Mouse (Mus musculus) embryonic facial prominence, embryonic 14.5 days (tissue): ENCODE data around the gene Pcgf2. TPM values are rescaled to one million over a fixed set of nuclear protein-coding genes. Genes with fewer than 3 reads are reported as not detected.
A peak's percentile ranks its signal among the peaks of the same experiment; 100 is the strongest.

ENCODE experiments used
- ATAC-seq: fragments of 200-750 bp; cut with Nextera tagmentation; 2 replicates; pipeline ENCODE4 v1.8.0; 2017; ENCODE audit warnings: low read depth, moderate number of reproducible peaks, moderate TSS enrichment
- DNase-seq: peaks from one replicate; pipeline ENCODE4 v3.0.0-alpha.2; 2015; ENCODE audit warnings: low spot score
- H3K27ac ChIP-seq: fragments of 300-500 bp; sonication (generic); replicated peaks from 2 replicates; pipeline ENCODE4 v1.5.1; 2014; ENCODE audit warnings: low read depth, mild to moderate bottlenecking, low read length, moderate library complexity
- H3K27me3 ChIP-seq: fragments of 300-500 bp; sonication (generic); replicated peaks from 2 replicates; pipeline ENCODE4 v1.6.1; 2014; ENCODE audit warnings: low read length; ENCODE audit not compliant: control insufficient read depth, insufficient read depth
- H3K36me3 ChIP-seq: fragments of 300-500 bp; sonication (generic); 2 replicates; pipeline ENCODE4 v1.6.1; 2014; ENCODE audit warnings: low read length, mixed read lengths; ENCODE audit not compliant: control insufficient read depth, insufficient read depth
- H3K4me1 ChIP-seq: fragments of 300-500 bp; sonication (generic); 2 replicates; pipeline ENCODE4 v1.6.1; 2014; ENCODE audit warnings: antibody characterized with exemption, low read length; ENCODE audit not compliant: control insufficient read depth, insufficient read depth
- H3K4me2 ChIP-seq: fragments of 300-500 bp; sonication (generic); 2 replicates; pipeline ENCODE4 v1.6.1; 2014; ENCODE audit warnings: low read depth, mild to moderate bottlenecking, low read length, moderate library complexity, mixed read lengths
- H3K4me3 ChIP-seq: fragments of 300-500 bp; sonication (generic); 2 replicates; pipeline ENCODE4 v1.5.1; 2014; ENCODE audit warnings: low read depth, mild to moderate bottlenecking, low read length
- H3K9ac ChIP-seq: fragments of 300-500 bp; sonication (generic); 2 replicates; pipeline ENCODE4 v1.6.1; 2014; ENCODE audit warnings: low read depth, mild to moderate bottlenecking, low read length, moderate library complexity, mixed read lengths
- H3K9me3 ChIP-seq: fragments of 300-500 bp; sonication (generic); 2 replicates; pipeline ENCODE4 v1.6.1; 2016; ENCODE audit warnings: low read length; ENCODE audit not compliant: control insufficient read depth
- WGBS: fragments of 180-500 bp; shearing (Covaris S2); extraction: QIAGEN DNeasy Blood & Tissue Kit; methylation state at CpG from one replicate; pipeline ENCODE4 v1.1.7; 2014; 5-methylcytosine and 5-hydroxymethylcytosine counted together
- polyA plus RNA-seq: library from polyadenylated mRNA; unstranded; fragments of >200 nt; fragmentation: Nextera tagmentation; extraction: Ambion mirVana; gene quantifications from 2 replicates; pipeline ENCODE4 v1.2.1, GENCODE M21; 2014

Gene Pcgf2
- polyA plus RNA-seq, 1 experiment from 2014 or later, result 12.7 TPM

DNA sequence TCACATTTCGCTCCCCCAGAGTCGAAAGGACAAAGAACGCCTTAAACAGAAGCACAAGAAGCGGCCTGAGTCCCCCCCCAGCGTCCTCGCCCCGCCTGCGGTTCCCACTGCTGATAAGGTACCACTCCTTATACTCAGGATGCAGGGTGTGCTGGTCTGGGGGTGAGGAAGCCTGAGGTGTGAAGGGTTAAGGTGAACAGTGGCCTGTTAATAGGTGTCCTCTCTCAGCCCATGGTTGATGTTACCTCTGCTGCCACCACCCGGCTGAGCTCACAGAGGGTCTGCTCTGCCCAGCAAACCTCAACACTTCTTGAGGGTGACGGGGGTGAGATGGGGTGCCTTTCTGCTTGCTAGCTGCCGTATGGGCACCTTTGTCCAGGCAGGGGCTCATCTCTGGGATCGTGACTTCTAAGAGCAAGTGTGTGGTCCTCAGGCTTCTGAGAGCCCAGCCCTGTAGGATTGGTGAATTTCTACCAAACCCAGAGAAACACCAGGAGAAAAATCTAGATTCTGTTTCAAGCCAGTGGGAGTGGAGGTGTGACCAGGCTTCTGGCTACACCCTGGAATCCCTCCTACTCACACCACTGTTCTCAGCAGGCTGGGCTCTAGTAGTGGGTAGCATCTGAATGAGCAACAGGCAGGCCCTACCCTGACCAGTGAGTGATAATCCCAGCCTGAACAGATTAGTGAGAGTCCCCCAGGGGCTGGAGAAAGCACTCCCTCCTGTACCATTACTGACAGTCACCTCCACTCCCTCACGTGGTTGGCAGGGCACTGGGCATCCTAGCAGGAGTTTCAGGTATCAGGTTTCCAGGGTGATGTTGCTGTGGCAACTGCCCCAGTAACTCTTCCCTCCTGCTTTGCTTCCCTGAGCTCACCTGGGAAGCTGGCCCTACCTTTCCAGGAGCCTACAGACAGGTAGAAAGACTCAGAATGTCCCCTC, 29.8 kb downstream of the Pcgf2 start:
- no peak overlapping the region for H3K4me2 ChIP-seq
- H3K4me1 ChIP-seq, result no peaks in the 10 kb centered on the region
- peak overlapping the region; percentile 52 for H3K27ac ChIP-seq
- H3K36me3 ChIP-seq, result peaks cover 92% of the 10 kb centered on the region
- no peaks in the 10 kb centered on the region for H3K9me3 ChIP-seq
- WGBS, result 63% methylated on average over 13 of the region's 13 CpGs
- H3K9ac ChIP-seq, result 0 out of 2 replicates have a peak overlapping the region, but pooled peaks have one; percentile 19
- H3K27me3 ChIP-seq, result no peaks in the 10 kb centered on the region
- peak; percentile 36 for DNase-seq
- H3K4me3 ChIP-seq, result no peak overlapping the region
- ATAC-seq, result peak; percentile 27; the same call in 1 of the 2 replicates

DNA sequence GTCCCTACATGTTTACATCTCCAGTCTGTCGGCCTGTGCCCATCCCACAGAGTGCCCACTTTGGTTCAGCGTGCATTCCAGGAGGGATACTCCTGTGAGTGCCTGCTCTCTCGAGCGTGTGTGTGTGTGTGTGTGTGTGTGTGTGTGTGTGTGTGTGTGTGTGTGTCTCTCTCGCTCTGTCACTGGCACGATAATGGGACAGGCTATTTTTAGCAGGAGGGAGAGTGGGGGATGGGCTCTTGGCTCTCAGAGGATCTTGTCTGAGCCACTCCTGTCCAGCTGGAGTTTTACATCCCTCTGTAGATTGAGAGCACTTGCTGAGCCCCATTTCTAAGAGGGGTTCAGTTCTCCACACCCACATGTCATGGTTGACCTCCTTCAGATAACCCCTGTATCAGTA, 30.5 kb downstream of the Pcgf2 start:
- Histone ChIP-seq H3K36me3 (peaks cover 89% of the 10 kb centered on the region), H3K4me2 (no peak overlapping the region), H3K9ac (no peak overlapping the region)

DNA sequence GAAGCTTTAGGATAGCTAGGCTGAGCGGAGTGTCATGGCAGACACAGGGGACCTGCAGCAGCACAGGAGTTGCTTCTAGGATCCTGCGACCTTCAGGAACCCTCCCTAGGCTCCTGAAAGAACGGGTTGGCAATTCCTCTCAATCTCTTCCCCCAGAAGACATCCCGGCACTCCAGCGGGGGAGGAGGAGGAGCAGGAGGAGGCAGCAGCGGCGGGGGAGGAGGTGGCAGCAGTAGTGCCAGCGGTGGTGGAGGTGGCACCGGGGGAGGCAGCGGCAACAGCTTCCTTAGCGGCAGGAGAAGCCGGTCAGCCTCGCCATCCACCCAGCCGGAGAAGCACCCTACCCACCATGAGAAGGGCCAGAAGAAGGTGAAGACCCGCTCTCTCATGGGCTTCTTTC, 31.0 kb downstream of the Pcgf2 start:
- Histone ChIP-seq H3K4me2 (no peak overlapping the region), H3K27me3 (no peaks in the 10 kb centered on the region), H3K9me3 (no peaks in the 10 kb centered on the region), H3K36me3 (peaks cover 83% of the 10 kb centered on the region), H3K9ac (no peak overlapping the region), H3K4me1 (peaks cover 6% of the 10 kb centered on the region), H3K4me3 (no peak overlapping the region), H3K27ac (no peak overlapping the region)
- DNase-seq, result no peak
- 35% methylated on average over 9 of the region's 15 CpGs for WGBS
- no peak for ATAC-seq

More for the DNA sequence above, 30.5 kb downstream of the Pcgf2 start:
- H3K4me1 ChIP-seq, result peaks cover under 1% of the 10 kb centered on the region; the same call in 1 of the 2 replicates
- H3K27me3 ChIP-seq, result no peaks in the 10 kb centered on the region
- 33% methylated on average over 6 of the region's 6 CpGs for WGBS
- ATAC-seq, result no peak
- peak; percentile 61 for DNase-seq
- no peak overlapping the region for H3K4me3 ChIP-seq
- H3K9me3 ChIP-seq, result no peaks in the 10 kb centered on the region
- no peak overlapping the region for H3K27ac ChIP-seq

DNA sequence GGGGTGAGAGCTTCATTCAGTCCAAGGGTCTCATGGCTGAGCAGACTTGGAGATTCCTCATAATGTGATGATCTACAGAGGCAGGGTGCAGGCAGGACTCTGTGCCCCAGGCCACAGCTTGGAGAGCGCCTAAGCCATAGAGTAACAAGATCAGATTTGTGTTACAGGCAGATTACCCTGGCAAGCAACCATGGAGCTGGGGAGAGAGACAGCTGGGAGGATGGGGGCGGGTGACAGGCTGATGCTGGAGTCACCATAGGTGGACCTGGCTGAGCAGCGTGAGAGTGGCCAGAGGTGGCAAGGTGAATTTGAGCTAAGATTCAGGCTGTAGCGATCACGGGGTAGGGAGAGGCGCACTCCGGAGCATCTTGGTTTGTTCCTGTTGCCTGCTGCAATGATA, 32.1 kb downstream of the Pcgf2 start:
- no peak for DNase-seq
- Histone ChIP-seq H3K9ac (no peak overlapping the region), H3K27me3 (no peaks in the 10 kb centered on the region), H3K4me1 (peaks cover 6% of the 10 kb centered on the region), H3K9me3 (no peaks in the 10 kb centered on the region), H3K4me2 (no peak overlapping the region), H3K36me3 (peaks cover 72% of the 10 kb centered on the region), H3K4me3 (no peak overlapping the region), H3K27ac (no peak overlapping the region)
- 86% methylated on average over 7 of the region's 7 CpGs for WGBS
- no peak for ATAC-seq

DNA sequence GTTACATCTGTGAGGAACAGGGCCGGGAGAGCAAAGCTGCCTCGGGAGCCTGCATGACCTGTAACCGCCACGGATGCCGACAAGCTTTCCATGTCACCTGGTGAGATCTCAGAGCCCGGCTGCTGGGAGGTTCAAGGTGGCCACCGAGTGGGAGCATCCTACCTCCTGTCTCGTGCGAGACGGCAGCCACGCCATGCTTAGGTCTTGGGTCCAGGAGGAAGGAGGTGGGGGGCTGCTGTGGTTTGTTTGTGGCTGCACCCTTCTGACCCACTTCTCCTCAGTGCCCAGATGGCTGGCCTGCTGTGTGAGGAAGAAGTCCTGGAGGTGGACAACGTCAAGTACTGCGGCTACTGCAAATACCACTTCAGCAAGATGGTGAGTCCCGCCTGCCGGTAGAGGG, 33.5 kb downstream of the Pcgf2 start:
- peaks cover 59% of the 10 kb centered on the region for H3K36me3 ChIP-seq
- H3K4me1 ChIP-seq, result peaks cover 13% of the 10 kb centered on the region
- 89% methylated on average over 15 of the region's 15 CpGs for WGBS
- DNase-seq, result no peak
- H3K4me3 ChIP-seq, result no peak overlapping the region
- H3K9me3 ChIP-seq, result no peaks in the 10 kb centered on the region
- H3K27ac ChIP-seq, result no peak overlapping the region
- H3K27me3 ChIP-seq, result peaks cover 8% of the 10 kb centered on the region
- no peak for ATAC-seq
- no peak overlapping the region for H3K9ac ChIP-seq
- no peak overlapping the region for H3K4me2 ChIP-seq

DNA sequence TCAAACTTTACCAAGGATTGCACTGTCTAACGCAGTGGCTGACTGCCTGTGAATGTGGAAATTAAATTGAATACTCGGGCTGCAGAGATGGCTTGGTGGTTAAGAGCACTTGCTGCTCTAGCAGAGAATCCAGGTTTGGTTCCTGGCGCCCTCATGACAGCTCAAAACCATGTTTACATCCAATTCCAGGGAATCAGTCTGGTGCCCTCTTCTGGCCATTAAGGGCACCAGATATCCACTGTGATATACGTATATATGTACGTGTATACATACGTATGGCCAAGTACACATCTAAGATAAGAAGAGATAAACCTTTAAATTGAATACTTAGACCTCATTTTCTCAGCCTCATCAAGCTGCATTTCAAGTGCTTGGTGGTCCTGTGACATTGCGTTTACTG, 34.1 kb downstream of the Pcgf2 start:
- Histone ChIP-seq H3K9ac (no peak overlapping the region), H3K4me1 (peaks cover 15% of the 10 kb centered on the region), H3K4me2 (no peak overlapping the region), H3K36me3 (peaks cover 56% of the 10 kb centered on the region), H3K27ac (no peak overlapping the region), H3K27me3 (peaks cover 13% of the 10 kb centered on the region), H3K9me3 (no peaks in the 10 kb centered on the region), H3K4me3 (no peak overlapping the region)
- no peak for ATAC-seq
- DNase-seq, result no peak
- WGBS, result 93% methylated on average over 7 of the region's 7 CpGs

DNA sequence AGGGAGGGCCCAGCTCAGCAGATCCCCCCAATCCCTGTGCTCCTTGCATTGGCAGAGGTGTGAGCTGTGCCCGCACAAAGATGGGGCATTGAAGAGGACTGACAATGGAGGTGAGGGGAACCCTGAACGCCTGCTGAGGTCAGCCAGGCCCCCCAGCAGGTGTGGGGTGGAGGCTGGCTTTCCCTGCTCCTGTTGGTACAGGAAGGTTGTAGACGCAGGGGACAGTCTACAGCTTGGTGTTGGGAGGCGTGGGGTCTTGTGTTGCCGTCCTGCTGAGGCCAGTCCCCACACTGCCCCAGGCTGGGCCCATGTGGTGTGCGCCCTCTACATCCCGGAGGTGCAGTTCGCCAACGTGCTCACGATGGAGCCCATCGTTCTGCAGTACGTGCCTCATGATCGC, 34.9 kb downstream of the Pcgf2 start:
- Histone ChIP-seq H3K4me2 (0 out of 2 replicates have a peak overlapping the region, but pooled peaks have one; percentile 74), H3K9ac (no peak overlapping the region), H3K27me3 (peaks cover 18% of the 10 kb centered on the region), H3K9me3 (no peaks in the 10 kb centered on the region), H3K36me3 (peaks cover 48% of the 10 kb centered on the region), H3K4me3 (no peak overlapping the region), H3K4me1 (peaks cover 22% of the 10 kb centered on the region), H3K27ac (no peak overlapping the region)
- WGBS, result 89% methylated on average over 13 of the region's 13 CpGs
- ATAC-seq (no peak), DNase-seq (no peak)

DNA sequence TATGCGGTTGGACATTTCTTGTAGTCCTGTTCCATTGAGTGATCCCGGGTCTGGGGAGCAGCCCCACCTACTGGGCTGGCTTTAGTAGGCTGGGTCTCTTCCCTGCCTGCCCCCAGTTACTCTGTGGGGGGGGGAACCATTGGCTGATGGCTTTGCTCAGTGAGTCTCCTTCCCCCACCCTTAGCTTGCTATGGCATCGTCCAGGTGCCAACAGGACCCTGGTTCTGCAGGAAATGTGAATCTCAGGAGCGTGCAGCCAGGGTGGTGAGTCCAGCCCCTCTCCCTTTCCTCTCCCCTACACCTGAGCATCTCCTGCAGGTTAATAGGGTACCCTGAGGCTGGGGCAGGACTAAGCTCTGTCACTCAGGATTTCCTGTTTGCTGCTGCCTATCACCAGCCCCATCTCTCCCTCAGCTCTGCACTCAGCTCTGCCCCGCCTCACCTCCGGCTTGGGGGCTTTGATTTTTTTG, 35.5 kb downstream of the Pcgf2 start:
- ATAC-seq (no peak), DNase-seq (no peak)
- Histone ChIP-seq H3K9me3 (no peaks in the 10 kb centered on the region), H3K9ac (peak overlapping the region; percentile 86), H3K4me3 (peak overlapping the region; percentile 86), H3K4me2 (peak overlapping the region; percentile 74), H3K4me1 (peaks cover 22% of the 10 kb centered on the region), H3K27ac (no peak overlapping the region), H3K27me3 (peaks cover 18% of the 10 kb centered on the region), H3K36me3 (peaks cover 42% of the 10 kb centered on the region)
- whole genome bisulfite sequencing, result 21% methylated on average over 5 of the region's 6 CpGs
